Mouse (Mus musculus) stomach, postnatal 0 days (tissue): ENCODE results near the gene Synpr. TPM values are rescaled to one million over a fixed set of nuclear protein-coding genes. Genes with fewer than 3 reads are reported as not detected.

Experiments
- ATAC-seq: fragments of 200-750 bp; cut with Nextera tagmentation; 2 replicates; pipeline ENCODE4 v1.8.0; 2017; ENCODE audit not compliant: low FRiP score, low TSS enrichment
- DNase-seq: peaks from one replicate; pipeline ENCODE4 v3.0.0-alpha.2; 2016; ENCODE audit warnings: low spot score
- H3K27ac ChIP-seq: fragments of 300-500 bp; sonication (generic); replicated peaks from 2 replicates; pipeline ENCODE4 v1.5.1; 2014; ENCODE audit warnings: mild to moderate bottlenecking, control low read depth
- H3K27me3 ChIP-seq: fragments of 300-500 bp; sonication (generic); 2 replicates; pipeline ENCODE4 v1.6.1; 2014; ENCODE audit warnings: low read length; ENCODE audit not compliant: control insufficient read depth, insufficient read depth
- H3K36me3 ChIP-seq: fragments of 300-500 bp; sonication (generic); 2 replicates; pipeline ENCODE4 v1.6.1; 2014; ENCODE audit warnings: low read length, mixed read lengths; ENCODE audit not compliant: control insufficient read depth, insufficient read depth
- H3K4me1 ChIP-seq: fragments of 300-500 bp; sonication (generic); replicated peaks from 2 replicates; pipeline ENCODE4 v1.6.1; 2014; ENCODE audit warnings: antibody characterized with exemption; ENCODE audit not compliant: control insufficient read depth, insufficient read depth
- H3K4me2 ChIP-seq: fragments of 300-500 bp; sonication (generic); replicated peaks from 2 replicates; pipeline ENCODE4 v1.6.1; 2014; ENCODE audit warnings: low read depth, mild to moderate bottlenecking, control low read depth, moderate library complexity
- H3K4me3 ChIP-seq: fragments of 300-500 bp; sonication (generic); 2 replicates; pipeline ENCODE4 v1.5.1; 2014; ENCODE audit warnings: low read depth, low read length, control low read depth
- H3K9ac ChIP-seq: fragments of 300-500 bp; sonication (generic); 2 replicates; pipeline ENCODE4 v1.6.1; 2014; ENCODE audit warnings: mild to moderate bottlenecking, low read length, control low read depth, mixed read lengths
- H3K9me3 ChIP-seq: fragments of 300-500 bp; sonication (generic); 2 replicates; pipeline ENCODE4 v1.6.1; 2016; ENCODE audit warnings: low read length; ENCODE audit not compliant: control insufficient read depth
- CTCF ChIP-seq: IDR thresholded peaks from 2 replicates; pipeline ENCODE4 v1.5.1; 2016; ENCODE audit warnings: antibody characterized with exemption, low read depth, mild to moderate bottlenecking, moderate library complexity
- EP300 ChIP-seq: optimal IDR thresholded peaks from 2 replicates; pipeline ENCODE3; 2016; ENCODE audit warnings: antibody characterized with exemption
- WGBS: fragments of 180-500 bp; shearing (Covaris S2); extraction: QIAGEN DNeasy Blood & Tissue Kit; methylation state at CpG from one replicate; pipeline ENCODE4 v1.1.7; 2014; 5-methylcytosine and 5-hydroxymethylcytosine counted together
- polyA plus RNA-seq: library from polyadenylated mRNA; unstranded; fragments of >200 nt; fragmentation: Nextera tagmentation; extraction: Ambion mirVana; gene quantifications from 2 replicates; pipeline ENCODE4 v1.2.1, GENCODE M21; 2015

Synpr gene
- polyA plus RNA-seq, 1 experiment from 2014 or later, result 1.3 TPM

DNA sequence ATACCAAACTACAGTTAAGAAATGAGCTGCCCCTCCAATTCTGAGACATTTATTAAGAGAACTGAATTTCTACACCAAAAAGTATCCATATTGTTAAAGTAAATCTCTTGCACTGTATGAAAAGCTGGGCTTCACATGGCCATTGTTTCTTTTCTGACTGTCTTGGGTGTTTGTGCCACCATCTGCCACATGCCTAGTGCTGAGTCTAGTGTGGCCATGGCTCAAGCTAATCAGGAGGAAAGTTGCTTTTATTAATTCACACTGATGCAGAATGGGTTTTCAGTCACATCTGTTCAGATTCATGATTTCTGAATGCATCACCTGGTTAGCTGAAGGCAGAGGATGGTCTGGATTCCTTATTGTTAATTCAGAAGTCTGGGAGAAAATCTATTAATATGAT is 170.4 kb downstream of the Synpr start:
- H3K4me1 ChIP-seq, result no peaks in the 10 kb centered on the region
- DNase-seq (no peak), ATAC-seq (no peak)
- no peaks in the 10 kb centered on the region for H3K9me3 ChIP-seq
- no peak overlapping the region for H3K27ac ChIP-seq
- no peak overlapping the region for H3K9ac ChIP-seq
- H3K4me3 ChIP-seq, result no peak overlapping the region
- no peak overlapping the region for H3K4me2 ChIP-seq
- H3K27me3 ChIP-seq, result no peaks in the 10 kb centered on the region
- H3K36me3 ChIP-seq, result no peaks in the 10 kb centered on the region
- no peak for TF ChIP-seq CTCF
- no peak for TF ChIP-seq EP300

DNA sequence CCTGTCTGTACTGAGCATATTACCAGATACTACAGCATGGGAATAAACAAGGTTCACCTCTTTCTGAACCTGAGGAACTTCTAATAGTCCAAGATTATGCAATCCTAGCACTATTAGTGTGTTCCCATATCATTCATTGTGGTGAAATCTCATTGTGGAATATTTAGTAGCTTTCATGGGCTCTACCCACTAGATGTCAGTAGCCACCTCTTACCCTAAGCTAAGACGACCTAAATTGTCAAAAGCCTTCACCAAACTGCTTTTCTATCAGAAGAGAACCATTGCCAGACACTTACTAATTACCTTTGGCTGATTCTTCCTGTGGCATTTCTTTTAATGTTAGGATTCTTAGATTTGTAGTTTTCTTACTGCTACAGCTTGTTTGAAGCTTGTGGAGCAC is 174.8 kb downstream of the Synpr start:
- Histone ChIP-seq H3K27me3 (no peaks in the 10 kb centered on the region), H3K27ac (no peak overlapping the region), H3K4me2 (no peak overlapping the region), H3K4me1 (no peaks in the 10 kb centered on the region), H3K36me3 (no peaks in the 10 kb centered on the region), H3K4me3 (no peak overlapping the region), H3K9me3 (no peaks in the 10 kb centered on the region), H3K9ac (no peak overlapping the region)
- DNase-seq (no peak), ATAC-seq (no peak)
- TF ChIP-seq EP300 (no peak), CTCF (peak; percentile 66)
- 16% methylated on average over 1 of the region's 1 CpGs for WGBS

DNA sequence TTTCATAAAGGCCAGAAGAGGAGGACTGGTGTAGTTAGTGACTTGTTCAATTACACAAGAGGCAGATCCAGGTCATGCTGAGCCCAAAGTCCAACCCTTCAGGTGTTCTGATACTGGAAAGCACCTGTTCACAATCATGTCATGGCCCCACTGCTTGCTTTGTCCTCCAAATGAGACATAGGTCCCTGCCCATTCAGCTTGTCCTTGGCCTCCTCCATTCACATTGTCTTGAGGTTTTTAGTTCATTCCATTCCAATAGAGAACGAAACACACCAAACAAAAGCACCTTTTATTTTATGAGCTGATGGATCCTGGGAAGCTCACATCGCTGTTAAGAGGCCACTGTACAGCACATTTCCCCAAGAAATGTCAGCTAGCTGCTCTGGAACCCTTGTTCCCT is 184.6 kb downstream of the Synpr start:
- Histone ChIP-seq H3K27ac (no peak overlapping the region), H3K4me1 (no peaks in the 10 kb centered on the region), H3K4me2 (no peak overlapping the region), H3K9me3 (no peaks in the 10 kb centered on the region), H3K27me3 (no peaks in the 10 kb centered on the region), H3K4me3 (no peak overlapping the region), H3K36me3 (no peaks in the 10 kb centered on the region), H3K9ac (no peak overlapping the region)
- ATAC-seq (no peak), DNase-seq (no peak)
- 71% methylated on average over 2 of the region's 2 CpGs for WGBS
- TF ChIP-seq EP300 (no peak), CTCF (no peak)

DNA sequence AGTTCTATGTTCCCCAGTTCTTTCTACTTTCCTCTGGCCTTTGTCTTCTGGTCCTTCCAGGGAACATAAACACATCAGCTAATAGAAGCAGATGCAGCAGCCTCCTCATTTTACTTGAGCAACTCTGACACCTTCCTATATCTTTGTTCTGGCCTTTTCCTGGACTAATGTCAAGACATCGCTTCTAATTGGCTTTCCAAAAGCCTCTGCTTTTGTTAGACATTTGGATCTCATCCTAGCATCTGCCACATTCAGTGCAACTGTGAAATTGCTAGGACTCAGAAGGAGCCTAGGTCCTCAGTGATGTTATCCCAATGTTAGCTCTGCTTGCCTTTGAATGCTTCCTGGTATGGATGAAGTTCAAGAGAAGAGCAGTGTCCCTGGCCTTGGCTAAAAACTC is 193.2 kb downstream of the Synpr start:
- no peaks in the 10 kb centered on the region for H3K9me3 ChIP-seq
- 68% methylated on average over 1 of the region's 1 CpGs for WGBS
- no peak for DNase-seq
- H3K36me3 ChIP-seq, result no peaks in the 10 kb centered on the region
- no peak overlapping the region for H3K9ac ChIP-seq
- no peaks in the 10 kb centered on the region for H3K4me1 ChIP-seq
- TF ChIP-seq CTCF (no peak), EP300 (no peak)
- no peak overlapping the region for H3K27ac ChIP-seq
- H3K27me3 ChIP-seq, result no peaks in the 10 kb centered on the region
- no peak for ATAC-seq
- no peak overlapping the region for H3K4me3 ChIP-seq
- no peak overlapping the region for H3K4me2 ChIP-seq

DNA sequence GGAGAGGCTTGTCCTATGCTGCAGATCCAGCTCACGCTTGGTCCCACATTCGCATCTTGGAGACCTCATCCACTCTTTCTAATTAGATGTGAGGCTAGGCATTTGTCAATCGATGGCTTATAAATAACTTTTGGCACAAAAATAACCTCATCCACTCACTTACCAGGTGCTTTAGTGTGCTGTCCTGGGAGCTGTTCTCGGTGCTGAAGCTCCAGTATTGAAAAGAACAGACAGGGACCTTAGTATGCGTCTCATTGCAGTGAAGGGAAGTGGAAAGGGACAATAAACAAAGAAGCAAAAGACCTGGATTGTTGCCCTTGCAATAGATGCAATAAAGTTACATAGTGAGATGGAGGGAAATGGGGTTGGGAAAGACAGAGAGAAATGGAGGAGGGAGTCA is 220.8 kb downstream of the Synpr start:
- H3K27me3 ChIP-seq, result no peaks in the 10 kb centered on the region
- H3K9me3 ChIP-seq, result no peaks in the 10 kb centered on the region
- H3K4me3 ChIP-seq, result no peak overlapping the region
- 44% methylated on average over 5 of the region's 5 CpGs for WGBS
- TF ChIP-seq CTCF (no peak), EP300 (no peak)
- H3K36me3 ChIP-seq, result no peaks in the 10 kb centered on the region
- ATAC-seq (no peak), DNase-seq (no peak)
- no peak overlapping the region for H3K27ac ChIP-seq
- H3K9ac ChIP-seq, result no peak overlapping the region
- no peaks in the 10 kb centered on the region for H3K4me1 ChIP-seq
- H3K4me2 ChIP-seq, result no peak overlapping the region

DNA sequence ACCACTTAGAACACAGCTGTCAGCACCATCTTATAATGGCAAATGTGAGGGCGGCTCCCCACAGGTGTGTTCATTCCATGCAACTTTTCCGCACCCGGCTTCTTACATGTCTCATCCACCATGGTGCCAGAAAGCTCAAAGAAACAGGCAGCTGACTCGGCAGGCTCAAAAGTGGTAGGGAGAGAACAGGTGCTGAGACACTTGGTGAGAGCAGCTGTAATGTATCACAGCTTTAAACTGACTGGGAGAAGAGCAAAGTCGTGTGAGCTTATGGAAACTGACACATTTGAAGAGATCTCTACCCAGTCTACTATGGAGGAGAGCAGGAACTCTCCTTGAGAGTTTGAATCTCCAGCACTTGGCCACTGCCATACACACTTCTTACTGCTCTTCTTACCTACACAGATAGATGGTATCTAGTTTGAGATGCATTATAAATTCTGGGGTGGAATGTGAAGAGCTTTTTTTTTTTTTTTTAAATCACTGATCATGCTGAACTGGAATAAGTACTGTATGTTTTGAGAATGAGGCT is 234.1 kb downstream of the Synpr start:
- H3K4me3 ChIP-seq, result no peak overlapping the region
- no peak for TF ChIP-seq CTCF
- no peak for TF ChIP-seq EP300
- H3K4me2 ChIP-seq, result no peak overlapping the region
- no peaks in the 10 kb centered on the region for H3K9me3 ChIP-seq
- no peak overlapping the region for H3K9ac ChIP-seq
- no peaks in the 10 kb centered on the region for H3K27me3 ChIP-seq
- no peaks in the 10 kb centered on the region for H3K4me1 ChIP-seq
- H3K27ac ChIP-seq, result no peak overlapping the region
- 82% methylated on average over 5 of the region's 5 CpGs for WGBS
- H3K36me3 ChIP-seq, result no peaks in the 10 kb centered on the region
- ATAC-seq (no peak), DNase-seq (no peak)
